In genomic region chr9:52341029-52341428, GRCm38 (mm10) we compare ENCODE assay signal across 23 mouse cellular contexts.
DNase-seq lines count a peak whose midpoint lies in the region; ATAC-seq and TF ChIP-seq lines count a peak whose summit lies in the region.
"Had no signal": no experiment of that assay in that cellular context is flagged by ENCODE, and none has a peak within 500 bp of the region (broad histone marks: within the 10 kb centered on the region; RNA-seq: fewer than 3 reads in every experiment).

No protein-coding gene starts in this region.

- WGBS in kidney, embryonic 15.5 days = 44% methylated on average over 2 of the region's 2 CpGs
- 51% methylated on average over 2 of the region's 2 CpGs for WGBS in kidney, postnatal 0 days
- 42% methylated on average over 2 of the region's 2 CpGs for WGBS in lung, embryonic 16.5 days
- WGBS in lung, postnatal 0 days = 61% methylated on average over 2 of the region's 2 CpGs

- H3K4me2 ChIP-seq in kidney, embryonic 15.5 days = no peak overlapping the region
- H3K4me2 ChIP-seq in kidney, postnatal 0 days (ENCODE audit: low read length) = no peak overlapping the region
- H3K4me2 ChIP-seq in lung, embryonic 16.5 days (ENCODE audit: low read depth, low read length) = no peak overlapping the region
- no peak overlapping the region for H3K4me2 ChIP-seq in lung, postnatal 0 days (replicated peaks; ENCODE audit: low read depth, low read length)
- H3K4me2 ChIP-seq: embryonic facial prominence, embryonic 12.5 days; forebrain, embryonic 13.5 days; forebrain, embryonic 15.5 days had no signal

- H3K27ac ChIP-seq in kidney, embryonic 15.5 days = 0 out of 2 replicates have a peak overlapping the region, but pooled peaks have one; percentile 15
- H3K27ac ChIP-seq in kidney, postnatal 0 days = no peak overlapping the region
- no peak overlapping the region for H3K27ac ChIP-seq in lung, embryonic 16.5 days (ENCODE audit: low read length)
- H3K27ac ChIP-seq in lung, postnatal 0 days (ENCODE audit: low read length) = no peak overlapping the region
- H3K27ac ChIP-seq: embryonic facial prominence, embryonic 10.5 days; embryonic facial prominence, embryonic 12.5 days; forebrain, embryonic 13.5 days; forebrain, embryonic 15.5 days had no signal

- H3K27me3 ChIP-seq in kidney, embryonic 15.5 days = no peaks in the 10 kb centered on the region
- no peaks in the 10 kb centered on the region for H3K27me3 ChIP-seq in kidney, postnatal 0 days (ENCODE audit: insufficient read depth, low read length)
- no peaks in the 10 kb centered on the region for H3K27me3 ChIP-seq in lung, embryonic 16.5 days (ENCODE audit: control insufficient read depth, insufficient read depth, low read depth, low read length)
- H3K27me3 ChIP-seq in lung, postnatal 0 days (replicated peaks; ENCODE audit: insufficient read depth, low read length) = no peaks in the 10 kb centered on the region
- H3K27me3 ChIP-seq: embryonic facial prominence, embryonic 12.5 days; forebrain, embryonic 13.5 days; forebrain, embryonic 15.5 days had no signal

- DNase-seq in kidney, postnatal 25 days = no peak
- peak; percentile 84 for DNase-seq in kidney, postnatal 0 days (ENCODE audit: low spot score)
- no peak for DNase-seq in kidney, postnatal 36 days
- DNase-seq in kidney, postnatal 14 days = peak; percentile 15
- no peak for DNase-seq in kidney, postnatal 4 days
- no peak for DNase-seq in lung, postnatal 0 days (ENCODE audit: low spot score)
- DNase-seq: adrenal gland, adult 2 months; adrenal gland, postnatal 10 days; adrenal gland, postnatal 25 days; B cell, adult 2 months; cerebellum, adult 11 months; cerebellum, adult 18-20 months; cerebellum, adult 8-10 months; cerebellum, adult 9-11 months; cerebellum, postnatal 14 days; cerebellum, postnatal 36 days had no signal

- H3K4me1 ChIP-seq in kidney, embryonic 15.5 days = no peaks in the 10 kb centered on the region
- H3K4me1 ChIP-seq in kidney, postnatal 0 days (replicated peaks; ENCODE audit: insufficient read depth, low read length) = no peaks in the 10 kb centered on the region
- H3K4me1 ChIP-seq in lung, embryonic 16.5 days (replicated peaks; ENCODE audit: control insufficient read depth, insufficient read depth, low read length) = peaks cover 6% of the 10 kb centered on the region; the same call in 1 of the 2 replicates
- H3K4me1 ChIP-seq in lung, postnatal 0 days (ENCODE audit: insufficient read depth, low read depth, low read length) = no peaks in the 10 kb centered on the region
- H3K4me1 ChIP-seq: embryonic facial prominence, embryonic 10.5 days; embryonic facial prominence, embryonic 12.5 days had no signal

- H3K9me3 ChIP-seq in kidney, embryonic 15.5 days (replicated peaks) = no peaks in the 10 kb centered on the region
- H3K9me3 ChIP-seq in kidney, postnatal 0 days (replicated peaks; ENCODE audit: low read length) = no peaks in the 10 kb centered on the region
- no peaks in the 10 kb centered on the region for H3K9me3 ChIP-seq in lung, embryonic 16.5 days (ENCODE audit: control insufficient read depth, low read length)
- no peaks in the 10 kb centered on the region for H3K9me3 ChIP-seq in lung, postnatal 0 days (ENCODE audit: low read length)
- H3K9me3 ChIP-seq: embryonic facial prominence, embryonic 10.5 days; embryonic facial prominence, embryonic 12.5 days; forebrain, embryonic 13.5 days; forebrain, embryonic 15.5 days had no signal

- ATAC-seq in kidney, embryonic 15.5 days (replicated peaks; ENCODE audit: low FRiP score) = peak; percentile 62; the same call in 1 of the 2 replicates
- no peak for ATAC-seq in kidney, postnatal 0 days (replicated peaks; ENCODE audit: low FRiP score, low read depth)
- ATAC-seq in lung, embryonic 16.5 days (ENCODE audit: low read depth) = peak; percentile 49; the same call in 1 of the 2 replicates
- ATAC-seq in lung, postnatal 0 days = no peak
- ATAC-seq: CD4-positive, CD25-positive, alpha-beta regulatory T cell, adult 4 months; forebrain, embryonic 13.5 days; forebrain, embryonic 15.5 days had no signal

- H3K4me3 ChIP-seq in kidney, embryonic 15.5 days (replicated peaks) = no peak overlapping the region
- no peak overlapping the region for H3K4me3 ChIP-seq in kidney, postnatal 0 days (replicated peaks; ENCODE audit: low read depth, low read length)
- no peak overlapping the region for H3K4me3 ChIP-seq in lung, embryonic 16.5 days (ENCODE audit: low read length)
- H3K4me3 ChIP-seq in lung, postnatal 0 days (ENCODE audit: low read depth, low read length) = no peak overlapping the region
- H3K4me3 ChIP-seq: embryonic facial prominence, embryonic 10.5 days; embryonic facial prominence, embryonic 12.5 days; forebrain, embryonic 13.5 days; forebrain, embryonic 15.5 days had no signal

- H3K36me3 ChIP-seq in kidney, embryonic 15.5 days = no peaks in the 10 kb centered on the region
- no peaks in the 10 kb centered on the region for H3K36me3 ChIP-seq in kidney, postnatal 0 days (ENCODE audit: insufficient read depth, low read length)
- H3K36me3 ChIP-seq in lung, embryonic 16.5 days (ENCODE audit: control insufficient read depth, insufficient read depth, low read length) = no peaks in the 10 kb centered on the region
- H3K36me3 ChIP-seq in lung, postnatal 0 days (ENCODE audit: insufficient read depth, low read length) = no peaks in the 10 kb centered on the region
- H3K36me3 ChIP-seq: embryonic facial prominence, embryonic 10.5 days; embryonic facial prominence, embryonic 12.5 days; forebrain, embryonic 15.5 days had no signal

- TF ChIP-seq CTCF in kidney, postnatal 0 days (IDR thresholded peaks at IDR 0.05; ENCODE audit: low read depth) = no peak
- TF ChIP-seq CTCF in lung, postnatal 0 days (IDR thresholded peaks at IDR 0.05) = no peak

- TF ChIP-seq EP300 in lung, postnatal 0 days (IDR thresholded peaks at IDR 0.05) = no peak

- H3K9ac ChIP-seq in kidney, embryonic 15.5 days = no peak overlapping the region
- no peak overlapping the region for H3K9ac ChIP-seq in kidney, postnatal 0 days (ENCODE audit: low read depth, low read length)
- H3K9ac ChIP-seq in lung, embryonic 16.5 days (ENCODE audit: low read length) = no peak overlapping the region
- no peak overlapping the region for H3K9ac ChIP-seq in lung, postnatal 0 days (replicated peaks; ENCODE audit: low read depth)
- H3K9ac ChIP-seq: embryonic facial prominence, embryonic 12.5 days; forebrain, embryonic 13.5 days; forebrain, embryonic 15.5 days had no signal

Comparison
In these comparisons a context has a peak if more than half of its experiments do, and no peak if none do; other contexts are left out.
1. ATAC-seq: peak in kidney, embryonic 15.5 days (single experiment) and lung, embryonic 16.5 days (single experiment); none in kidney, postnatal 0 days (single experiment) and lung, postnatal 0 days (single experiment).
2. DNase-seq: peak in kidney, postnatal 0 days (single experiment) and kidney, postnatal 14 days (single experiment); none in kidney, postnatal 25 days (0 of 2), kidney, postnatal 36 days (0 of 2), kidney, postnatal 4 days (0 of 2) and lung, postnatal 0 days (single experiment).